Mouse (Mus musculus): ENCODE data around the gene D930020B18Rik.
A peak's percentile ranks its signal among the peaks of the same experiment; 100 is the strongest.

D930020B18Rik gene

GRCm38 (mm10) chr10:121704871-121705270 is 63.5 kb downstream of the D930020B18Rik start:
- no peak for DNase-seq (ENCODE audit: low spot score)

- DNase-seq (ENCODE audit: low spot score), result no peak
These were observed 64.2 kb downstream of the D930020B18Rik start for GRCm38 (mm10) chr10:121705399-121706163.

- no peak for DNase-seq (ENCODE audit: low spot score)
These were observed 75.5 kb downstream of the D930020B18Rik start for GRCm38 (mm10) chr10:121716862-121717261.

- no peak for DNase-seq (ENCODE audit: low spot score)
These were observed 77.7 kb downstream of the D930020B18Rik start for GRCm38 (mm10) chr10:121718896-121719585.

GRCm38 (mm10) chr10:121720701-121721100 is 79.3 kb downstream of the D930020B18Rik start:
- DNase-seq (ENCODE audit: low spot score), result no peak

GRCm38 (mm10) chr10:121726505-121726904 is 85.1 kb downstream of the D930020B18Rik start:
- DNase-seq (ENCODE audit: low spot score), result no peak

- DNase-seq (ENCODE audit: low spot score), result no peak
These were observed 85.8 kb downstream of the D930020B18Rik start for GRCm38 (mm10) chr10:121727151-121727550.

GRCm38 (mm10) chr10:121728226-121728625 is 86.8 kb downstream of the D930020B18Rik start:
- no peak for DNase-seq (ENCODE audit: low spot score)

- DNase-seq (ENCODE audit: low spot score), result no peak
These were observed 89.8 kb downstream of the D930020B18Rik start for GRCm38 (mm10) chr10:121731048-121731725.

GRCm38 (mm10) chr10:121732542-121732941 is 91.2 kb downstream of the D930020B18Rik start:
- no peak for DNase-seq (ENCODE audit: low spot score)

- no peak for DNase-seq (ENCODE audit: low spot score)
These were observed 95.9 kb downstream of the D930020B18Rik start for GRCm38 (mm10) chr10:121737256-121737655.

- peak; percentile 84 for DNase-seq (ENCODE audit: low spot score)
These were observed 98.4 kb downstream of the D930020B18Rik start, which contains the start of gene BC048403 for GRCm38 (mm10) chr10:121739548-121740505. Gene BC048403, plus strand, starts transcription at chr10:121739937.

- DNase-seq (ENCODE audit: low spot score), result no peak
These were observed 100.9 kb downstream of the D930020B18Rik start for GRCm38 (mm10) chr10:121742336-121742735.

Data from retina, embryonic 14.5 days (tissue).